Comparison of ENCODE assay signal across 12 mouse cellular contexts in the genomic region with DNA sequence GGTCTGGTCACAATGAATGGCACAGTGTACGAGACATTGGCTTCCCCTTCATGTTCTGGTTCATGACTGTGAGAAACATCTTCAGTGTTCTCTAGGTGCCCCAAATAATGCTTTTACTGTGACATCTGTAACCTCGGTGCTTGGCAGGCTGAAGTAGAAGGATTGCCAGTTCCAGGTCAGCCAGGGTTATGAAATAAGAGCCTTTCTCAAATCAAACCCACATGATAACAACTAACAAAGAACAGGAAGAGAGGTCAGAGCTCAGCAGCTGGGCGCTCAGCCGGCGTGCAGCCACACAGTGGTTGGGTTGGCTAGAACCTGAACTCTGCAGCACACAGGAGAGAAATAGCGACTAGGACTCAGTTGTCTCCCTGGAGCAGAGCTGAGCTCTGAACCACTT.
A peak's percentile ranks its signal among the peaks of the same experiment; 100 is the strongest.
DNase-seq lines count a peak whose midpoint lies in the region; ATAC-seq lines count a peak whose summit lies in the region.
"Had no signal": no experiment of that assay in that cellular context is flagged by ENCODE, and none has a peak within 500 bp of the region (broad histone marks: within the 10 kb centered on the region; RNA-seq: fewer than 3 reads in every experiment).

No protein-coding gene starts in this region.

- H3K27me3 ChIP-seq in hindbrain, embryonic 11.5 days (ENCODE audit: control insufficient read depth, insufficient read depth, low read length): no peaks in the 10 kb centered on the region
- H3K27me3 ChIP-seq in hindbrain, embryonic 12.5 days: no peaks in the 10 kb centered on the region
- H3K27me3 ChIP-seq in forebrain, embryonic 13.5 days: no peaks in the 10 kb centered on the region
- H3K27me3 ChIP-seq: embryonic facial prominence, embryonic 13.5 days had no signal

- no peak overlapping the region for H3K4me2 ChIP-seq in hindbrain, embryonic 11.5 days (replicated peaks; ENCODE audit: low read depth, low read length)
- no peak overlapping the region for H3K4me2 ChIP-seq in hindbrain, embryonic 12.5 days (replicated peaks)
- H3K4me2 ChIP-seq in forebrain, embryonic 13.5 days: no peak overlapping the region
- H3K4me2 ChIP-seq: embryonic facial prominence, embryonic 13.5 days had no signal

- no peak overlapping the region for H3K9ac ChIP-seq in hindbrain, embryonic 11.5 days (ENCODE audit: low read depth, low read length)
- no peak overlapping the region for H3K9ac ChIP-seq in hindbrain, embryonic 12.5 days
- no peak overlapping the region for H3K9ac ChIP-seq in forebrain, embryonic 13.5 days
- H3K9ac ChIP-seq: embryonic facial prominence, embryonic 13.5 days had no signal

- peak; percentile 13 for DNase-seq in hindbrain, embryonic 11.5 days (ENCODE audit: low spot score)
- peak; percentile 35 to 37 for DNase-seq in B cell, adult 2 months
- peak; percentile 63 for DNase-seq in embryo, embryonic 10.5 days (ENCODE audit: low spot score)
- peak; percentile 17 to 50 for DNase-seq in kidney, postnatal 25 days
- no peak for DNase-seq in cerebellum, postnatal 10 days
- DNase-seq in left cerebral cortex, postnatal 36 days (ENCODE audit: low spot score in 2 of 2): no peak
- DNase-seq: retina, postnatal 1 day; thymus, adult 2 months had no signal

- WGBS in hindbrain, embryonic 11.5 days: 62% methylated on average over 6 of the region's 6 CpGs
- WGBS in hindbrain, embryonic 12.5 days: 64% methylated on average over 6 of the region's 6 CpGs
- WGBS in forebrain, embryonic 13.5 days: 80% methylated on average over 6 of the region's 6 CpGs

- no peaks in the 10 kb centered on the region for H3K4me1 ChIP-seq in hindbrain, embryonic 11.5 days (replicated peaks; ENCODE audit: control insufficient read depth, insufficient read depth, low read length)
- 0 out of 2 replicates have a peak, but pooled peaks cover 3% of the 10 kb centered on the region for H3K4me1 ChIP-seq in hindbrain, embryonic 12.5 days
- H3K4me1 ChIP-seq in forebrain, embryonic 13.5 days: no peaks in the 10 kb centered on the region
- H3K4me1 ChIP-seq: embryonic facial prominence, embryonic 13.5 days had no signal

- ATAC-seq in hindbrain, embryonic 11.5 days (ENCODE audit: low FRiP score): no peak
- no peak for ATAC-seq in hindbrain, embryonic 12.5 days (ENCODE audit: low FRiP score)
- ATAC-seq in forebrain, embryonic 13.5 days: no peak

- no peak overlapping the region for H3K4me3 ChIP-seq in hindbrain, embryonic 11.5 days (ENCODE audit: low read depth, low read length)
- H3K4me3 ChIP-seq in hindbrain, embryonic 12.5 days: no peak overlapping the region
- H3K4me3 ChIP-seq in forebrain, embryonic 13.5 days: no peak overlapping the region
- H3K4me3 ChIP-seq: embryonic facial prominence, embryonic 13.5 days had no signal

- no peak overlapping the region for H3K27ac ChIP-seq in hindbrain, embryonic 11.5 days (ENCODE audit: low read depth, low read length)
- H3K27ac ChIP-seq in hindbrain, embryonic 12.5 days: no peak overlapping the region
- no peak overlapping the region for H3K27ac ChIP-seq in forebrain, embryonic 13.5 days
- H3K27ac ChIP-seq: embryonic facial prominence, embryonic 13.5 days had no signal

- H3K36me3 ChIP-seq in hindbrain, embryonic 11.5 days (ENCODE audit: control insufficient read depth, insufficient read depth, low read length): no peaks in the 10 kb centered on the region
- H3K36me3 ChIP-seq in hindbrain, embryonic 12.5 days: no peaks in the 10 kb centered on the region
- no peaks in the 10 kb centered on the region for H3K36me3 ChIP-seq in forebrain, embryonic 13.5 days (ENCODE audit: poor library complexity, severe bottlenecking)
- H3K36me3 ChIP-seq: embryonic facial prominence, embryonic 13.5 days; G1E had no signal

- H3K9me3 ChIP-seq in hindbrain, embryonic 11.5 days (ENCODE audit: control insufficient read depth, low read length): no peaks in the 10 kb centered on the region
- H3K9me3 ChIP-seq in hindbrain, embryonic 12.5 days (replicated peaks): no peaks in the 10 kb centered on the region
- H3K9me3 ChIP-seq in forebrain, embryonic 13.5 days (replicated peaks): no peaks in the 10 kb centered on the region
- H3K9me3 ChIP-seq: embryonic facial prominence, embryonic 13.5 days; G1E had no signal

- intact Hi-C loops in left cerebral cortex, postnatal 36 days (cut with DNase I): no loop called here

Comparison
In these comparisons a context has a peak if more than half of its experiments do, and no peak if none do; other contexts are left out.
1. DNase-seq: peak in hindbrain, embryonic 11.5 days (single experiment), B cell, adult 2 months (2 of 2), embryo, embryonic 10.5 days (single experiment) and kidney, postnatal 25 days (2 of 2); none in cerebellum, postnatal 10 days (0 of 2) and left cerebral cortex, postnatal 36 days (0 of 2).